Mouse (Mus musculus): ENCODE data around the gene Tsc22d3.
"Not testable (repeated sequence)": the region's sequence is repeated elsewhere in the genome, so short reads cannot be mapped to it uniquely, and the experiment has no call there.

Gene Tsc22d3

DNA sequence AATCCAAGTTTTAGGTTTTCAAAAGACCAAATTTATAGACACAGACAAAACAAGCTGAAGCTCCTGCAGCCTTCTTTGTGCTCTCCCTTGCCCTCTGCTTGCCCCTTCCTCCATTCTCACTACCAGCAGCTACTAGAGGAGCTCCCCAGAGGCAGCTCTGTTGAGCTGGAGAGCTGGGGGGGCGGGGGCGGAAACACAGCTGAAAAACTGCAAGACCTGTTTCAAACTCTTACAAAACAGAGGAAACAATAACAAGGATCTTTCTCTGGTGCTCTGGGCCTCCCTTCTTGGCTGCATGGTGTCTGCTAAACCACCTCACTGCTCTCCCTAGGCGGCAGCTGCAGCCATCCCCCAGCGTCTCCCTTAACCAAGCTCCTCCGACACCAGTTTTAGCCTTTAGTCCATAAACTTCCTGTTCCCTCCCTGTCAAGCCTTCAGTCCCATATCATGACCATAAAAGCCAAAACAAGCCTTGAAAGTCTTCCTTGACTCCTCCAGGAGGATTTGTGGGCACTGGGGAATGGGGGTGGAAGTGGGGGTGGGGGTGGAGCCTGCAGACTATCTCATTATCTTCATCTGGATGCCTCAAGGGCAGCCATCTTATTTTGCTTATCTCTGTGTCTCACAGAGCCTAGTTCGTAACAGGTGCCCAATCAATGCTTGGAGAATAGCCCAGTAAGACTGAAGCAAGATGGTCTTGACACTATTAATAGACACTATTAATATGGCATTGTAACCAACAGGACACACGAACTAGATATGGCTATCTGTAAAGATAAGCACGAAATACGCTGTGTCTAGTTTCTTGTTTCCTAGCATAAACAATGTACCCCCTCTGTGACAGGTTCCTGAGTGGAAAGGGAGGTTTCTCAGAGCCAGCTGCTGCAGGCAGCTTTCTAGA is 98.8 kb downstream of the Tsc22d3 start:
- DNase-seq (ENCODE audit: low read depth, low spot score) = no peak

- DNase-seq (ENCODE audit: low read depth, low spot score) = no peak
Measured at GRCm38 (mm10) chrX:140500306-140500705, 100.2 kb downstream of the Tsc22d3 start.

DNA sequence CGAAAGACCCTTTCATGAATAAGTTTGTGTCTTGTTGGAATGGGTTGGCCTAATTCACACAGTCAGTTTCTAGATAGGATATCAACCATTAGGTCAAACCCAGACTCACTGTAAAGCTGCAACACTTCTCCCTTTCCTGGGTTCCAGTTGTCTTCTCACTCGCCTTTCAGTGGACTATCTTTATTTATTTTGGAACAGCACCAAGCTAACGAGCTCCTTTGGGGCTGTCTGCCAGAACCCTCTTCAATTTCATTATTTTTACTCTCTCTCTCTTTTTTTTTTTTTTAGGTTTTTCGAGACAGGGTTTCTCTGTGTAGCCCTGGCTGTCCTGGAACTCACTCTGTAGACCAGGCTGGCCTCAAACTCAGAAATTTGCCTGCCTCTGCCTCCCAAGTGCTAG is 102.0 kb downstream of the Tsc22d3 start:
- DNase-seq (ENCODE audit: low read depth, low spot score) = not testable (repeated sequence)

- no peak for DNase-seq (ENCODE audit: low read depth, low spot score)
Measured at GRCm38 (mm10) chrX:140494170-140494569, 106.3 kb downstream of the Tsc22d3 start.

DNA sequence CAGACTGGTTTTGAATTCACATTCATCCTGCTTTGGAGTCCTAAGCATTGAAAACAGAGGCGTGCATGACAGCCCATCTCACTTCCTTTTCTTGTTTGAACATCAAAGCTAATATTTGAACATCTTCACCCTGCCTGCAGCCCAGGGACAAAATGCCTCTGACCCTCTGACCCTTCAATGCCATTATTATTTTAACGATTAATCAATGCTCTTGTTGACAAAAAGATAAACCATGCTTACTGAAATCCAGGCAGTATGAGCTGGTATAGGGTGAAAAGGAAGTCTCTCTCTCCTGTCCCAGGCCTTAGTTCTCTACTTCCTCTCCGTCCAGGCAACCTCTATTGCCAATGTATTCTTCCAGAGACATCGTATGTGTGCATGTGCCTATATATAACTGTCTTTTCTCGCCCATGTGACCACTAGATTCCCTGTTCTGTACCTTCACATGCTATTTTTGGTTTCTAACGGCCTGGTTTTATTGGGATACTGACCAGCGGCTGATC is 106.9 kb downstream of the Tsc22d3 start:
- DNase-seq (ENCODE audit: low read depth, low spot score) = no peak

GRCm38 (mm10) chrX:140491884-140492571 is 108.4 kb downstream of the Tsc22d3 start:
- no peak for DNase-seq (ENCODE audit: low read depth, low spot score)

DNA sequence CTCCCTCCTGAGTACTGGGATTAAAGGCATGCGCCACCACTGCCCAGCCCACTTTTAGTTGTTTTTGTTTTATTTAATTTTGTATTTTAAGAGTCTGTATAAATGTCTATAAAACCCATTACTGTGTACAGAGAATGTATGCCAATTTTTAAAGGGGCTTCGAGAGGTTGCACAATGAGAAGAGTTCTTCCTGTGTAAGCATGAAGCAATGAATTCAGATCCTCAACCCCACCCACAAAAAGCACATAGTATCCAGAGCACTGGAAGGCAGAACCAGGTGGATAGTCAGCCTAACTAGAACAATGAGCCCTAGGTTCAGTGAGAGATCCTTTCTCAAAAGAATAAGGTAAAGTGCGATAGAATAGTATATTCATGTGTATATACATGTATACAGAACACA is 110.3 kb downstream of the Tsc22d3 start:
- DNase-seq (ENCODE audit: low read depth, low spot score) = no peak
